Mouse (Mus musculus) c-Kit-positive CD71-positive TER-119-positive erythroid progenitor cells, embryonic 14.5 days (primary cell): ENCODE measurements around the gene Zfp719.

Experiments used
- DNase-seq: peaks from one replicate; pipeline ENCODE4 v3.0.0-alpha.2; 2013; ENCODE audit warnings: low spot score

The Zfp719 gene

GRCm38 (mm10) chr7:43607743-43608287, 28.4 kb downstream of the Zfp719 start:
- no peak for DNase-seq

- DNase-seq: no peak
These were observed 29.0 kb downstream of the Zfp719 start for GRCm38 (mm10) chr7:43608316-43608824.

GRCm38 (mm10) chr7:43613816-43614551, 34.6 kb downstream of the Zfp719 start:
- DNase-seq: no peak

GRCm38 (mm10) chr7:43622927-43623326, 43.5 kb downstream of the Zfp719 start:
- no peak for DNase-seq

GRCm38 (mm10) chr7:43623819-43624218, 44.4 kb downstream of the Zfp719 start:
- DNase-seq: no peak

- DNase-seq: no peak
These were observed 45.7 kb downstream of the Zfp719 start for GRCm38 (mm10) chr7:43625065-43625464.

GRCm38 (mm10) chr7:43625794-43626422, 46.5 kb downstream of the Zfp719 start:
- no peak for DNase-seq

- DNase-seq: no peak
These were observed 54.5 kb downstream of the Zfp719 start for GRCm38 (mm10) chr7:43633940-43634339.

- DNase-seq: no peak
These were observed 55.1 kb downstream of the Zfp719 start, which contains the start of gene Ceacam18 for GRCm38 (mm10) chr7:43634500-43634899. TSS of gene Ceacam18 (plus strand) at chr7:43634707.

GRCm38 (mm10) chr7:43636194-43636593, 56.8 kb downstream of the Zfp719 start:
- no peak for DNase-seq

GRCm38 (mm10) chr7:43637118-43637517, 57.7 kb downstream of the Zfp719 start:
- DNase-seq: no peak

- no peak for DNase-seq
These were observed 63.2 kb downstream of the Zfp719 start for GRCm38 (mm10) chr7:43642587-43642986.
